Mouse (Mus musculus) brain, embryonic 14.5 days (tissue): ENCODE results near the gene Primpol.

Source experiments
- CTCF ChIP-seq: fragments of 200-500 bp; IDR thresholded peaks from 2 replicates; pipeline ENCODE4 v1.5.1; 2012; ENCODE audit warnings: inconsistent platforms, mild to moderate bottlenecking, moderate library complexity, borderline replicate concordance; ENCODE audit not compliant: insufficient read depth, insufficient read length; ENCODE audit errors: extremely low read depth
- POLR2A ChIP-seq: fragments of 200-500 bp; IDR thresholded peaks from 2 replicates; pipeline ENCODE4 v1.6.1; 2012; ENCODE audit warnings: mild to moderate bottlenecking, inconsistent platforms, borderline replicate concordance; ENCODE audit not compliant: poor library complexity, insufficient read depth, insufficient read length, severe bottlenecking; ENCODE audit errors: extremely low read depth

GRCm38 (mm10) chr8:46593067-46593466, 23.9 kb downstream of the Primpol start:
- no peak for TF ChIP-seq POLR2A
- no peak for TF ChIP-seq CTCF
